Mouse (Mus musculus) liver, adult (tissue): ENCODE data around the gene Zmym5.
A peak's percentile ranks its signal among the peaks of the same experiment; 100 is the strongest.

Source experiments
- GATA4 ChIP-seq: IDR thresholded peaks from 2 replicates; pipeline ENCODE4 v1.6.1; 2014; ENCODE audit warnings: mild to moderate bottlenecking, low read length; ENCODE audit not compliant: insufficient replicate concordance

The Zmym5 gene

GRCm38 (mm10) chr14:56778200-56778932 is 33.1 kb downstream of the Zmym5 start, which contains the start of gene Pspc1:
Gene Pspc1, minus strand, starts transcription at chr14:56778316.
- no peak for TF ChIP-seq GATA4

DNA sequence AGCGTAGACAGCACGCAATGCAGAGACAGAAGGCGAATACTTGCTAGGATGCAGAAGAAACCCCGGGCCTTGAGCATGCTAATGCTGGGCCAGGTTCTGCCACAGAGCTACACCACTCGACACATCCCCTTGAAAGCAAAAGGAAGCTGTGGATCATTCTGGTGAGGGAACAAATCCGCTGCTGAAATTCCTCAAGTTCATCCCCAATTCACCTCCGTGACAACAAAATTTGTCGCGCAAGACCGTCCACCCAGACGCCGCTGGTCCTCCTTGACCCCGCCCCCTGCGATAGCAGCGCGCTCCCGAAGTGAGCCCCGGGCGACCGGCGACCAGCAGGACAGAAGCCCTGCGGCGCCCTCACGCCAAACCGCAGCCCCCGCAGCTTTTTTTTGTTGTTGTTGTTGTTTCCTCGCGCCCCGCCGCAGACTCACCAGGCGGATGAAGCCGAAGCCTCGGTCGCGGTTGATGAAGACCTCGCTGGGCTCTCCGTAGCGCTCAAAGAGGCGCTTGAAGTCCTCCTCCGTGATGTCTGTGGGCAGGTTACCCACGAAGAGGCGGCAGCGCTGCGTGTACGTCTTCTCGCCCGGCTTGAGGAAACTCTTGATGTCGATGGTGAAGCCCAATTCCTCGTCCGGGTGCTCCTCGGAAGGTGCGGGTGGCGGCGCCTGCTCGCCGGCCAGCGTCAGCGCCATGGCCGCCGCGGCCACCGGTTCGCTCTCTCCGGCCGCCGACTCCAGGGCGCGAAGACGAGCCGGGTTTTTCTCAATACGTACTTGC is 34.0 kb downstream of the Zmym5 start:
- peak; percentile 49; the same call in 1 of the 2 replicates for TF ChIP-seq GATA4

GRCm38 (mm10) chr14:56776571-56777238 is 34.8 kb downstream of the Zmym5 start:
- TF ChIP-seq GATA4 = no peak

DNA sequence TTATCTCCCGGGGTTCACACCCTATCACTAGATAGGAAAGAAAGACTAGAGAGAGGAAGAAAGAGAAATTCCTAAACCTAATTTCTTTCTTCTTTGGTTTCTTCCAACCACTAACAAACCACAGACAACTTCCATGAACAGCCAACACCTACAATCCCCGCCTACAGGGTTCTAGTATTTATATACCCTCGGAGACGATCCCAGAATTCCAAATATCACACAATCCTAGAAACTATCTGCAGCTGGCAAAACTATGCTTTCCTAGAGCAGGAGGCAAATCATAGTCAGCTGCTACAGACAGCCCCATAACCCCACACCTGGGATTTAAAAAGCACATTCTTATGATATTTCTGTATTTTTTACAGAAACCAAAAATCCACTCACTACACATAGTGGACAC is 36.1 kb downstream of the Zmym5 start:
- no peak for TF ChIP-seq GATA4

DNA sequence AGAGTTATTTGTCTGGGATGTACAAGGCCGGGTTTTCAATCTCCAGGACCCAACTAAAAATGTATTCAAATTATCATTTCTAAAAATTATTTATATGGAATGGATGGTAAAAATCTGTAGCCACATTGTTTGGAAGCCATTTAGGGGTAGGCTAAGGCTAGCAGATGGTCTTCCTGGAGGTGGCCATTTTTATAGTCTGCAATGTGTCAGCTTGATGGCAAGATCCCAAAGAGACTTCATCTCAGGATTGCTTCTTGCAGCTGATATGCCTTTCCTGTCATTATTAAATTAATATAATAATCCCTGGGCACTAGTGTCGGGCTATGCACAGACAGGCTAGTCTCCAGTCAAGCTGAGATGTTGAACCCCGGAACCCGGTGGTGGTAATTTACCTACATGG is 60.2 kb downstream of the Zmym5 start:
- no peak for TF ChIP-seq GATA4
